Mouse (Mus musculus) adrenal gland, postnatal 36 days (tissue): ENCODE results near the gene Gm30191. TPM values are rescaled to one million over a fixed set of nuclear protein-coding genes. Genes with fewer than 3 reads are reported as not detected.
"Not testable (repeated sequence)": the region's sequence is repeated elsewhere in the genome, so short reads cannot be mapped to it uniquely, and the experiment has no call there.

Experiments used
- DNase-seq, 2 experiments: peaks; one replicate each; pipeline ENCODE4 v3.0.0; 2021; ENCODE audit warnings: mixed read lengths in 1 of 2
- total RNA-seq, 2 experiments: library from RNA; stranded (reverse); gene quantifications; 2 replicates each; pipeline ENCODE4 v1.2.3; 2021

Gm30191 gene
- total RNA-seq, 2 experiments from 2014 or later = not detected

DNA sequence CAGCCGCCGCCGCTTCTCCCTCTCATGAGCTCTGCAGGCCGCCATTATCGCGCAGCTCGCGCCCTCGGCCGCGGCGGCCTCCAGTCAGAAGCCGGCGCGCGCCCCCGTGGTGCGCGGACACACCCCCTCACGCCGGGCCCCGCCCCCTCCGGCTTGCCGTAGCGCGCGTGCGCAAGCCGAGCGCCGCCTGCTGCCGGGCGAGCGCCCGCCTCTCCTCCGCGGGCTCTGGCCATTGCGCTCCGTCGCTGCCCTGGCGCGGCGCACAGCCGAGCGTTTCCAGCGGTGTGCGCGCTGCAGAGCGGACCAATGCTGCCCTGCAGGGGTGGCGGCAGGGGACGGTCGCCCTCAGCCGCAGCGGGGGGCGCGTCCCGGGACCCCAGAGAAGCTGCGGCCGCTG lies 40.4 kb downstream of the Gm30191 start:
- DNase-seq = peak; percentile 98

DNA sequence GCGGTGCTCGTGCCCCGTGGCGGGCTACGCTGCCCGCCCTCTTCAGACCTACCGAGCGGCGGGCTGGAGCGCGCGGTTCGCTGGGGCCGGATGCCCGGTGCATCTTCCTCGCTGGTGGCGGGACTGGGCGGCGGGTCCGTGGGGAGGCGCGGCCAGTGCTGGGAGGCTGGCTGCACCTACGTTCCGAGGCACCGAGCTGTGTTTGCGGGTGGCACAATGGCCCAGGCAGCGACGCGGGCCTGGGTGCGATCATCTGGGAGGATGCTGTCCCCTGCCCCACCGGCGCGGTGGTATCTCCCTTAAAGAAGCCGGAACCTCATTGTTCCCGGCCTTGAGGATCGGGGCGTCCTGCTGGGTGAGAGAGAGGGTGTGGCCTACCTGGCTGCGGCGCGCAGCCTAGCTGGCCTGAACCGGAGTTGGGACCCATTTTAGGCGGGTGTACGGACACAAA lies 40.9 kb downstream of the Gm30191 start, which contains the start of gene Pdik1l:
Gene Pdik1l (minus strand): TSS at position 321 of the 451 bp plus-strand sequence.
- peak; percentile 80 for DNase-seq

DNA sequence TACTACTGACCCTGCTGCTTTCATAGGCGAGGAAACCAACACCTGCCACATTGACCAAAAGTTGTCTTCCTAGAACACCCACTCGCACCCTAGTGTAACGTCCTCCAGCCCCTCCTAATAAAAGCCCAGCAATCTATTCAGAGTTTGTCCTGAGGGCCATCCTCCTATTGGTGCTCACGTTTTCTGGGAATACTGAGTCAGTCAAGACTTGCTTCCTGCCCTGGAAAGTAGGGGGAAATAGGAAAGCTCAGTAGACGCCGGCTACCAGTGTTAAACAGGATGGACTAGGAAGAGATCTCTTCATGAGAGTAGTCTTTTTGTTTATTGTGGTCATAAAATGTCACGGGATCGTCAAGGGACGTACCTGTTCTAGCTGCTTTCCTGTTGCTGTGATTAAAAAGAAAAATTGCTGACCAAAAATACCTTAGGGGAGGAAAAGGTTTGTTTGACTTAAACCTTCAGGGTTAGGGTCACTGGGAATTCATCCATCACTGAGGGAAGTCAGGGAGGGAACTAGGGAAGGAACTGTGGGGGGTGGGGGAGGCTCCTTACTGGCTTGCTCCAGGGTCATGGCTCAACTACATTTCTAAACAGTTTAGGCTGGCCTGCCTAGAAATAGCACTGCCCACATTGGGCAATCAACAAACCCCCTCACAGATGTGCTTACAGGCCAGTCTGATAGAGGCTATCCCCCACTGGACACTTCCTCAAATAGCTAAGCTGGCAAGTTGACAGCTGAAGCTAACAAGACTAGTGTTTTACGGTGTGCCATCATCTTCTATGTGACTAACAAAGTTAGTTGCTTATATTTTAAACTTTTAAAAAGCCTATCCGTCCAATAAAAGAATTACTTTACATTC lies 41.9 kb downstream of the Gm30191 start:
- DNase-seq = peak in 1 of 2 experiments; percentile 30

DNA sequence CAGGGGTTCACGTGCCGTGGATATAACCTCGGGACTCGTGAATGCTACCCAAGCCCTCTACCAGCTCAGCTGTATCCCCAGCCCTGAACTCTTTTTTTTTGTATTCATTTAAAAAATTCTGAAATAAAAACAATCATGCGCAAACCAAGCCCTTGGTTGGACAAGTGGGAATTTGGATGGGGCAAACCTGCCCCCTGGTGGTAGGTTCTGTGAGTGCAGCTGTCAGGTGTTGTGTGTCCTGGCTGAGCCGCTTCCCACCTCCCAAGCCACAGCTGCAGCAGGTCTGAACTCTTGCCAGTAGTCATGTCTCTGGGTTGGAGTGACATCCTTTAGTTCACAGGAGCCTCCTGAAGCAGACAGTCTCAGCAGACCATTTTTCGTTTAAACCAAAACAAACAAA lies 45.3 kb downstream of the Gm30191 start:
- peak; percentile 73 to 81 for DNase-seq

DNA sequence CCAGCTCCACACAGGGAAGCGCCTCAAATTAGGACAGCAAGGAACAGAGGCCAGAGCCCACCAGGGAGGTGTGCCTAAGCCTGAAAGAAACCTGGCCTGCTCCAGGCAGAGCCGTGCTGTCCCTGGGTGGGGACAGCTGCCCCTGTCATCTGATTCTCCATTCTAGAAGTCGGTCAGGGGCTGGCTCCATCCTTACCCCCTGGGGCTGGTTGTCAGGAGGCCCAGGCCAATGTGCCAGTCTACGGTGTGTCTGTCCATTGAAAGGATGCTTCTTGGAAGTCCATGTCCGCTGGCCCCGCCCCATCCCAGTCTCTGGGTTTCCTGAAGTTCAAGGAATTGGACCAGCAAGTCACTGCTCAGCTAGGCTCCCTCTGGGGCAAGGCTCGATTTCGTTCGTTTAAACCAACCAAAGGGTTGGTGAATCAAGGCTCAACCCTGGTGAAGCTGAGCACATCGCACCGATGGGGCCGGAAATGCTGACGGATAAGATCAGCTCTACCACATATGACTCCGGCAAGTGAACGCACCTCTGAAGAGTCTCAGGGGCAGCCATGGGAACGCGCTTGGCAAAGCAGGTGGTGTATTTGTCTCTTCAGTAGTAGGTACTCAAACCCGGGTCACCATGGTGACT lies 46.4 kb downstream of the Gm30191 start:
- no peak for DNase-seq

DNA sequence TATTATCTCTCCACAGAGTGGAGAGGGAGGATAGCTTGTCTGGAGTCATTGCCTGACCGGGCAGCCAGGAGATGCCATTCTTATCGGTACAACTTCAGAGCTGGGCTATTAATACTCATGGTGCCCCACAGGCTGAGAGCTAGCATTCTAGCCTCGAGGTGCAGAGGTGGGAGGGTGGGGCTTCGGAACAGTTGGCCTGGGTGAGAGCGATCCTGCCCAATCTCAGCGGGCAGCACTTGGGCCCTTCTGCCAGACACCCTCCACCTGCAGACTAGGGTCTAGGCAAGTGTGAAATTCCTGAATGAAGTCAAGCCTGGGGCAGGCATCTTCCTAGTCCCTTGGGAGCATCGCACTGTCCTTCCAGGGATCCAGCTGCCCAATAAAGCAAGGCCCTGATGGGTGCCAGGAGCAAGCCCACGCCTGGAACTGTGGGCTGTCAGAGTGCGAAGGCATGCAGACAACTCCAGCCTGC lies 47.0 kb downstream of the Gm30191 start:
- no peak for DNase-seq

DNA sequence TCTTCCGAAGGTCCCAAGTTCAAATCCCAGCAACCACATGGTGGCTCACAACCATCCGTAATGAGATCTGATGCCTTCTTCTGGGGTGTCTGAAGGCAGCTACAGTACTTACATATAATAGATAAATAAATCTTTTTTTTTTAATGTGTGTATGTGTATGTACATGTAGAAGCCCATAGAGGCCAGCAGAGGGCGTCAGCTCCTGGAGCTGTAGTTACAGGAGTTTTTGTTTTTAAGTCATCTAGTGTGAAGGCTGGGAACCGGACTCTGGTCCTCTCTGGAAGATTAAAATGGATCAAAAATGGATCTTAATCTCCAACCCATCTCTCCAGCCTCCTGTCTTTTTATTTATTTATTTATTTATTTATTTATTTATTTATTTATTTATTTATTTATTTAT lies 49.4 kb downstream of the Gm30191 start:
- not testable (repeated sequence) for DNase-seq

DNA sequence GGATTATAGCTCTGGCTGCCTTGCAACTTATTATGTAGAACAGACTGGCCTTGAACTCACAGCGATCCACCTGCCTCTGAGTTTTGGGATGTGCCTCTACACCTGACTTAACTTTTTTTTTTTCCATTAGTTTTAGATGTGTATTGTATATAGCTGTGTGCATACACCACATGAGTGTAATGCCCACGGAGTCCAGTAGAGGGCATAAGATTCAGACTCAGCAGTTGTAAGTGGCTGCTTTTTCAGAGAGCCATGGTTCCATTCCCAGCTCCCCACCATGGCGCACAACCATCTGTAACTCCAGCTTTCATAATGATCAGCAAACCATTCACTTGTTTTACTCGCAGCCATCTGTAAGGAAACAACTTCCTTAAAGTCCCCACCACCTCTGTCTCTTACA lies 49.8 kb downstream of the Gm30191 start:
- no peak for DNase-seq

DNA sequence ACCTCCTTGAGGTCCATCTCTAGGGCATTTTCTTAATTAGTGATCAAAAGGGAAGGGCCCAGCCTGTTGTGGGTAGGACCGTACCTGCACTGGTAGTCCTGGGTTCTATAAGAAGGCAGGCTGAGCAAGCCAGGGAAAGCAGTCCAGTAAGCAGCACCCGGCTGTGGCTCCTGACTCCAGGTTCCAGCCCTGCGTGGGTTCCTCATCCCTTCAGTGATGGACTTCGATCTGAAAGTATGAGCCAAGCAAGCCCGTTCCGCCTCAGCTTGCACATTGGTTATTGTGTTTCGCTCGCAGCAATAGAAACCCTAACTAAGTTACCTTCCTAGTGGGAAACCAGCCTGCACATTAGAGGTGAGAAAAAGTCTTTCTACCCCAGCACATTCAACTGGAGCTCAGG lies 50.6 kb downstream of the Gm30191 start:
- no peak for DNase-seq

DNA sequence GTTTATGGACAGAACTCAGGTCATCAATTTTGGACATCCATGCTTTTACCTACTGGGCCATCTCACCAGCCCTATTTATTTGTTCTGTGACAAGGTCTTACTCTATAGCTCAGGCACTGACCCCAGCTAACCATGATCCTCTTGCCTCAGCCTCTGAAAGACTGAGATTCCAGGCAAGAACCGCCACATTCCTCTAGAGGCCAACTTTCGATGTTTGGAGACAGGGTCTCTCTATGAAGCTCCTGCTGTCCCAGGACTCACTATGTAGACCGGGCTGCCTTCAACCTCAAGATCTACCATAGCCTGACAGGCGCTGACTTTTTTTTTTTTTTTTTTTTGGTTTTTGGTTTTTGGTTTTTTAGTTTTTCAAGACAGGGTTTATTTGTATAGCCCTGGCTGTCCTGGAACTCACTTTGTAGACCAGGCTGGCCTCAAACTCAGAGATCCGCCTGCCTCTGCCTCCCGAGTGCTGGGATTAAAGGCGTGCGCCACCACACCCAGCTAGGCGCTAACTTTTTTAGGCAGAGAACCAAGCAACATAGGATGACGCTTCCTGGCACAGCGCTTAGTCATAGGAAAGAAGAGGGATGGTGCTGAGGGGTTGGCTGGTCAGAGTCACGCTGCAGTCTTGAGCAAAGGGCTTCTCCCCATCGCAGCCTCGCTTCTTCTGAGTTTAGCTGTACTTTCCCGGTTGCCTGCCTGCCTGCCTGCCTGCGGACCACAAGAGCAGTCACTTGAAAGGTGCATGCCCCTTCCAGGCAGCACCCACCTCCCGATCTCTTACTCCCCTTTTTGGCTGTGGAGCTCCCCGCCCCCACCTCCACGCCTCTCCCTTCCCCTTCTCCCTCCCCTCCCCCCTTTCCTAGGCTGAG lies 52.1 kb downstream of the Gm30191 start:
- no peak for DNase-seq

DNA sequence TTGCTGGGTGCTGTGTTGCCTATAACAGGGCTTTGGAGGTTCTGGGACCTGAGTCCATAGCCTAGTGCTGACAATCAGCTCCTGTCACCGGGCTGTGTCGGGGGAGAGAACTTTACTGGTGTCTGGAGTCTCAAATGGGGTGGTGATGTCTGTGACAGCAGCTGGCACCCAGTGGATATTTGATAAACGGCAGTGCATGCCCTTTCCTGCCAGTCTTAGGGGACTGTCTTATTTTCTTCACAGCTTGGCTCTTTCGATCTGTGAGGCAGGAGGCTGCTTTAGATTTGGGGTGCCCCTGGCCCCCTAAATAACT lies 52.7 kb downstream of the Gm30191 start:
- no peak for DNase-seq

Other genes with a start within 250 kb of the Gm30191 start
- 10 to 100 TPM; 42.8 to 53.9 TPM for gene Dhdds, start 246.0 kb upstream of the Gm30191 start, total RNA-seq
- not detected for gene Lin28a, start 228.1 kb upstream of the Gm30191 start, total RNA-seq
- not detected for gene Zfp683, start 193.1 kb upstream of the Gm30191 start, total RNA-seq
- not detected for gene Crybg2, start 186.1 kb upstream of the Gm30191 start, total RNA-seq
- gene Cd52, start 151.9 kb upstream of the Gm30191 start, total RNA-seq = 10 to 100 TPM; 10.9 to 12.0 TPM
- 1 to 10 TPM; 5.2 to 8.5 TPM for gene Ubxn11, start 144.4 kb upstream of the Gm30191 start, total RNA-seq
- 10 to 100 TPM; 66.8 to 86.5 TPM for gene Sh3bgrl3, start 118.1 kb upstream of the Gm30191 start, total RNA-seq
- 10 to 100 TPM; 15.6 to 20.4 TPM for gene Cep85, start 59.8 kb upstream of the Gm30191 start, total RNA-seq
- not detected for gene Gm7534, start 43.9 kb upstream of the Gm30191 start, total RNA-seq
- gene Catsper4, start 19.6 kb upstream of the Gm30191 start, total RNA-seq = not detected
- gene Cnksr1, start 8.5 kb upstream of the Gm30191 start, total RNA-seq = under 1 TPM; 0.23 to 0.40 TPM
- gene E130218I03Rik, start 3.3 kb upstream of the Gm30191 start, total RNA-seq = not detected
- gene Zfp593, start 1.3 kb upstream of the Gm30191 start, total RNA-seq = 10 to 100 TPM in 1 of 2 experiments, 1 to 10 TPM in 1; 9.6 to 12.9 TPM
- 10 to 100 TPM in 1 of 2 experiments, 1 to 10 TPM in 1; 6.0 to 11.6 TPM for gene Grrp1, start 7.2 kb downstream of the Gm30191 start, total RNA-seq
- 10 to 100 TPM; 18.2 to 19.0 TPM for gene Pdik1l, start 41.0 kb downstream of the Gm30191 start, total RNA-seq
- not detected for gene Trim63, start 68.2 kb downstream of the Gm30191 start, total RNA-seq
- 10 to 100 TPM; 21.6 to 41.1 TPM for gene Slc30a2, start 96.2 kb downstream of the Gm30191 start, total RNA-seq
- 1 to 10 TPM; 1.7 to 2.3 TPM for gene Extl1, start 136.9 kb downstream of the Gm30191 start, total RNA-seq
- gene Pafah2, start 149.4 kb downstream of the Gm30191 start, total RNA-seq = 10 to 100 TPM; 14.7 to 16.0 TPM
- gene Stmn1, start 221.4 kb downstream of the Gm30191 start, total RNA-seq = 10 to 100 TPM; 46.2 to 53.5 TPM
- gene Paqr7, start 249.8 kb downstream of the Gm30191 start, total RNA-seq = 10 to 100 TPM; 38.7 to 56.9 TPM